Mouse (Mus musculus) thymus, postnatal 0 days (tissue): Measurements from ENCODE around the gene Smarcd1. TPM values are rescaled to one million over a fixed set of nuclear protein-coding genes. Genes with fewer than 3 reads are reported as not detected.
"Not testable (repeated sequence)": the region's sequence is repeated elsewhere in the genome, so short reads cannot be mapped to it uniquely, and the experiment has no call there.

Experiments
- DNase-seq: peaks from one replicate; pipeline ENCODE4 v3.0.0-alpha.2; 2015; ENCODE audit warnings: low spot score
- polyA plus RNA-seq: library from polyadenylated mRNA; unstranded; fragments of >200 nt; fragmentation: Nextera tagmentation; extraction: Ambion mirVana; gene quantifications from 2 replicates; pipeline ENCODE4 v1.2.1, GENCODE M21; 2015

Smarcd1 gene
- polyA plus RNA-seq, 1 experiment from 2014 or later, result 41.1 TPM

GRCm38 (mm10) chr15:99682880-99683279 lies 19.0 kb upstream of the Smarcd1 start:
- no peak for DNase-seq

GRCm38 (mm10) chr15:99684156-99684555 lies 17.8 kb upstream of the Smarcd1 start:
- DNase-seq, result no peak

GRCm38 (mm10) chr15:99688712-99689111 lies 13.2 kb upstream of the Smarcd1 start:
- peak; percentile 58 for DNase-seq

GRCm38 (mm10) chr15:99690924-99691323 lies 11.0 kb upstream of the Smarcd1 start:
- DNase-seq, result no peak

- no peak for DNase-seq
These were observed 10.0 kb upstream of the Smarcd1 start for GRCm38 (mm10) chr15:99691976-99692375.

GRCm38 (mm10) chr15:99697309-99697708 lies 4.6 kb upstream of the Smarcd1 start:
- no peak for DNase-seq

GRCm38 (mm10) chr15:99698533-99699085 lies 3.3 kb upstream of the Smarcd1 start:
- DNase-seq, result no peak

GRCm38 (mm10) chr15:99699715-99700114 lies 2.2 kb upstream of the Smarcd1 start:
- no peak for DNase-seq

- no peak for DNase-seq
These were observed 1.5 kb upstream of the Smarcd1 start for GRCm38 (mm10) chr15:99700219-99701106.

- not testable (repeated sequence) for DNase-seq
These were observed 310 bp upstream of the Smarcd1 start for GRCm38 (mm10) chr15:99701640-99701998.

- DNase-seq, result no peak
These were observed 1.2 kb downstream of the Smarcd1 start for GRCm38 (mm10) chr15:99703104-99703503.

- no peak for DNase-seq
These were observed 1.7 kb downstream of the Smarcd1 start for GRCm38 (mm10) chr15:99703676-99704040.

- DNase-seq, result no peak
These were observed 2.2 kb downstream of the Smarcd1 start for GRCm38 (mm10) chr15:99704041-99704681.

- no peak for DNase-seq
These were observed 3.0 kb downstream of the Smarcd1 start for GRCm38 (mm10) chr15:99704881-99705280.

GRCm38 (mm10) chr15:99705440-99706048 lies 3.6 kb downstream of the Smarcd1 start, which contains the start of gene Gm17349:
Gene Gm17349, minus strand, starts transcription at chr15:99705490.
- DNase-seq, result peak; percentile 69

GRCm38 (mm10) chr15:99708176-99708575 lies 6.2 kb downstream of the Smarcd1 start:
- DNase-seq, result no peak

GRCm38 (mm10) chr15:99710221-99711190 lies 8.6 kb downstream of the Smarcd1 start:
- no peak for DNase-seq

- no peak for DNase-seq
These were observed 9.6 kb downstream of the Smarcd1 start for GRCm38 (mm10) chr15:99711491-99711890.

- no peak for DNase-seq
These were observed 11.0 kb downstream of the Smarcd1 start for GRCm38 (mm10) chr15:99712666-99713559.

GRCm38 (mm10) chr15:99713569-99713968 lies 11.6 kb downstream of the Smarcd1 start:
- DNase-seq, result no peak
